Mouse (Mus musculus) embryonic fibroblast, embryonic 13.5 days (primary cell): ENCODE results near the gene Bclaf3. TPM values are rescaled to one million over a fixed set of nuclear protein-coding genes. Genes with fewer than 3 reads are reported as not detected.
"Not testable (repeated sequence)": the region's sequence is repeated elsewhere in the genome, so short reads cannot be mapped to it uniquely, and the experiment has no call there.

Source experiments
- H3K27ac ChIP-seq: 2 replicates; pipeline ENCODE4 v1.5.1; 2012; ENCODE audit warnings: low read length, control low read depth, inconsistent platforms; ENCODE audit not compliant: insufficient read depth
- H3K4me1 ChIP-seq: 2 replicates; pipeline ENCODE4 v1.6.1; 2011; ENCODE audit warnings: low read length; ENCODE audit not compliant: control insufficient read depth, insufficient read depth
- H3K4me3 ChIP-seq: 2 replicates; pipeline ENCODE4 v1.5.1; 2011; ENCODE audit warnings: mild to moderate bottlenecking, control low read depth, low read length; ENCODE audit not compliant: insufficient read depth
- CTCF ChIP-seq: IDR thresholded peaks from 2 replicates; pipeline ENCODE4 v1.5.1; 2011; ENCODE audit warnings: mild to moderate bottlenecking, control low read depth, low read length, moderate library complexity, borderline replicate concordance; ENCODE audit not compliant: insufficient read depth
- POLR2A ChIP-seq: IDR thresholded peaks from 2 replicates; pipeline ENCODE4 v1.6.1; 2011; ENCODE audit warnings: low read depth, mild to moderate bottlenecking, control low read depth, low read length, moderate library complexity
- polyA plus RNA-seq: library from polyadenylated mRNA; stranded (reverse); fragments of >200 nt; gene quantifications from 2 replicates; pipeline ENCODE4 v1.2.4, GENCODE M21; 2011; ENCODE audit warnings: low read depth; ENCODE audit not compliant: missing spikeins, insufficient read length

Bclaf3 gene
- polyA plus RNA-seq, 1 experiment: 24.5 TPM

- no peak overlapping the region for H3K27ac ChIP-seq
- TF ChIP-seq CTCF: no peak
- TF ChIP-seq POLR2A: no peak
Observed at GRCm38 (mm10) chrX:159522651-159523050, 3.8 kb upstream of the Bclaf3 start.

GRCm38 (mm10) chrX:159532427-159532810, 5.9 kb downstream of the Bclaf3 start:
- peak overlapping the region; percentile 56 for H3K4me3 ChIP-seq
- H3K27ac ChIP-seq: peak overlapping the region; percentile 27; the same call in 1 of the 2 replicates
- H3K4me1 ChIP-seq: no peaks in the 10 kb centered on the region
- TF ChIP-seq POLR2A (peak; percentile 65), CTCF (peak; percentile 42; the same call in 1 of the 2 replicates)

More at GRCm38 (mm10) chrX:159522651-159523050, 3.8 kb upstream of the Bclaf3 start:
- Histone ChIP-seq H3K4me1 (no peaks in the 10 kb centered on the region), H3K4me3 (no peak overlapping the region)

- TF ChIP-seq CTCF (no peak), POLR2A (no peak)
- Histone ChIP-seq H3K27ac (peak overlapping the region; percentile 27; the same call in 1 of the 2 replicates), H3K4me3 (peak overlapping the region; percentile 56), H3K4me1 (no peaks in the 10 kb centered on the region)
Observed at GRCm38 (mm10) chrX:159532811-159533462, 6.4 kb downstream of the Bclaf3 start.

GRCm38 (mm10) chrX:159541936-159542335, 15.4 kb downstream of the Bclaf3 start:
- no peaks in the 10 kb centered on the region for H3K4me1 ChIP-seq
- H3K27ac ChIP-seq: no peak overlapping the region
- TF ChIP-seq POLR2A (no peak), CTCF (no peak)
- no peak overlapping the region for H3K4me3 ChIP-seq

GRCm38 (mm10) chrX:159547093-159547492, 20.6 kb downstream of the Bclaf3 start:
- Histone ChIP-seq H3K4me3 (no peak overlapping the region), H3K27ac (no peak overlapping the region), H3K4me1 (no peaks in the 10 kb centered on the region)
- TF ChIP-seq POLR2A (no peak), CTCF (no peak)

GRCm38 (mm10) chrX:159584738-159585137, 58.2 kb downstream of the Bclaf3 start:
- H3K4me1 ChIP-seq, H3K4me3 ChIP-seq, H3K27ac ChIP-seq: not testable (repeated sequence)

- no peak overlapping the region for H3K27ac ChIP-seq
- H3K4me1 ChIP-seq: no peaks in the 10 kb centered on the region
- no peak for TF ChIP-seq POLR2A
- no peak for TF ChIP-seq CTCF
- no peak overlapping the region for H3K4me3 ChIP-seq
Observed at GRCm38 (mm10) chrX:159591633-159592032, 65.1 kb downstream of the Bclaf3 start.

- H3K4me1 ChIP-seq: no peaks in the 10 kb centered on the region
- no peak overlapping the region for H3K27ac ChIP-seq
- no peak for TF ChIP-seq CTCF
- TF ChIP-seq POLR2A: no peak
- H3K4me3 ChIP-seq: no peak overlapping the region
Observed at GRCm38 (mm10) chrX:159597502-159597901, 71.0 kb downstream of the Bclaf3 start.

- no peak overlapping the region for H3K4me3 ChIP-seq
- no peaks in the 10 kb centered on the region for H3K4me1 ChIP-seq
- TF ChIP-seq POLR2A (no peak), CTCF (no peak)
- H3K27ac ChIP-seq: no peak overlapping the region
Observed at GRCm38 (mm10) chrX:159604832-159605231, 78.3 kb downstream of the Bclaf3 start.

GRCm38 (mm10) chrX:159606936-159607335, 80.4 kb downstream of the Bclaf3 start:
- no peak overlapping the region for H3K4me3 ChIP-seq
- H3K4me1 ChIP-seq: no peaks in the 10 kb centered on the region
- TF ChIP-seq CTCF (no peak), POLR2A (no peak)
- H3K27ac ChIP-seq: no peak overlapping the region

GRCm38 (mm10) chrX:159626208-159626906, 99.9 kb downstream of the Bclaf3 start:
- TF ChIP-seq POLR2A (no peak), CTCF (no peak)
- Histone ChIP-seq H3K4me3 (peak overlapping the region; percentile 69), H3K4me1 (no peaks in the 10 kb centered on the region; the same call in 1 of the 2 replicates), H3K27ac (no peak overlapping the region)
